Mouse (Mus musculus): ENCODE results near the gene Bcas3. TPM values are rescaled to one million over a fixed set of nuclear protein-coding genes. Genes with fewer than 3 reads are reported as not detected.
A peak's percentile ranks its signal among the peaks of the same experiment; 100 is the strongest.

The Bcas3 gene
- total RNA-seq, 2 experiments from 2014 or later: 19.8 to 22.1 TPM

- no peak for ATAC-seq (replicated peaks; ENCODE audit: poor library complexity)
Measured at GRCm38 (mm10) chr11:85525979-85526775, 173.2 kb downstream of the Bcas3 start.

GRCm38 (mm10) chr11:85527261-85527660, 174.3 kb downstream of the Bcas3 start:
- no peak for ATAC-seq (replicated peaks; ENCODE audit: poor library complexity)

GRCm38 (mm10) chr11:85529531-85530285, 176.7 kb downstream of the Bcas3 start:
- 0 out of 2 replicates have a peak, but pooled peaks have one; percentile 26 for ATAC-seq (replicated peaks; ENCODE audit: poor library complexity)

GRCm38 (mm10) chr11:85540989-85541388, 188.0 kb downstream of the Bcas3 start:
- ATAC-seq (replicated peaks; ENCODE audit: poor library complexity): no peak

GRCm38 (mm10) chr11:85543311-85543710, 190.3 kb downstream of the Bcas3 start:
- ATAC-seq (replicated peaks; ENCODE audit: poor library complexity): no peak

- no peak for ATAC-seq (replicated peaks; ENCODE audit: poor library complexity)
Measured at GRCm38 (mm10) chr11:85545602-85546001, 192.6 kb downstream of the Bcas3 start.

- no peak for ATAC-seq (replicated peaks; ENCODE audit: poor library complexity)
Measured at GRCm38 (mm10) chr11:85547966-85548365, 195.0 kb downstream of the Bcas3 start.

- no peak for ATAC-seq (replicated peaks; ENCODE audit: poor library complexity)
Measured at GRCm38 (mm10) chr11:85549651-85550050, 196.7 kb downstream of the Bcas3 start.

GRCm38 (mm10) chr11:85555066-85555465, 202.1 kb downstream of the Bcas3 start:
- peak; percentile 44; the same call in 1 of the 2 replicates for ATAC-seq (replicated peaks; ENCODE audit: poor library complexity)

- ATAC-seq (replicated peaks; ENCODE audit: poor library complexity): no peak
Measured at GRCm38 (mm10) chr11:85555721-85556120, 202.8 kb downstream of the Bcas3 start.

- no peak for ATAC-seq (replicated peaks; ENCODE audit: poor library complexity)
Measured at GRCm38 (mm10) chr11:85565068-85565467, 212.1 kb downstream of the Bcas3 start.

- no peak for ATAC-seq (replicated peaks; ENCODE audit: poor library complexity)
Measured at GRCm38 (mm10) chr11:85571040-85571439, 218.1 kb downstream of the Bcas3 start.

- no peak for ATAC-seq (replicated peaks; ENCODE audit: poor library complexity)
Measured at GRCm38 (mm10) chr11:85571936-85572335, 219.0 kb downstream of the Bcas3 start.

- ATAC-seq (replicated peaks; ENCODE audit: poor library complexity): no peak
Measured at GRCm38 (mm10) chr11:85572590-85572989, 219.6 kb downstream of the Bcas3 start.

- no peak for ATAC-seq (replicated peaks; ENCODE audit: poor library complexity)
Measured at GRCm38 (mm10) chr11:85574496-85574895, 221.5 kb downstream of the Bcas3 start.

GRCm38 (mm10) chr11:85577816-85578645, 225.1 kb downstream of the Bcas3 start:
- ATAC-seq (replicated peaks; ENCODE audit: poor library complexity): no peak

GRCm38 (mm10) chr11:85584086-85584485, 231.1 kb downstream of the Bcas3 start:
- ATAC-seq (replicated peaks; ENCODE audit: poor library complexity): no peak

- ATAC-seq (replicated peaks; ENCODE audit: poor library complexity): no peak
Measured at GRCm38 (mm10) chr11:85593636-85594035, 240.7 kb downstream of the Bcas3 start.

GRCm38 (mm10) chr11:85599251-85599650, 246.3 kb downstream of the Bcas3 start:
- ATAC-seq (replicated peaks; ENCODE audit: poor library complexity): no peak

GRCm38 (mm10) chr11:85603546-85604322, 250.8 kb downstream of the Bcas3 start:
- no peak for ATAC-seq (replicated peaks; ENCODE audit: poor library complexity)
